Mouse (Mus musculus) liver, embryonic 11.5 days (tissue): Measurements from ENCODE around the gene Foxa2. TPM values are rescaled to one million over a fixed set of nuclear protein-coding genes. Genes with fewer than 3 reads are reported as not detected.

Experiments used
- ATAC-seq: fragments of 200-750 bp; cut with Nextera tagmentation; replicated peaks from 2 replicates; pipeline ENCODE4 v1.8.0; 2017; ENCODE audit warnings: moderate number of reproducible peaks, mild to moderate bottlenecking, moderate TSS enrichment, moderate library complexity; ENCODE audit not compliant: low FRiP score
- DNase-seq: peaks from one replicate; pipeline ENCODE4 v3.0.0-alpha.2; 2017; ENCODE audit warnings: low spot score
- H3K27ac ChIP-seq: fragments of 300-500 bp; sonication (generic); 2 replicates; pipeline ENCODE4 v1.5.1; 2014; ENCODE audit warnings: mild to moderate bottlenecking, low read depth, low read length, control low read depth
- H3K27me3 ChIP-seq: fragments of 300-500 bp; sonication (generic); replicated peaks from 2 replicates; pipeline ENCODE4 v1.6.1; 2014; ENCODE audit warnings: low read length, mixed read lengths; ENCODE audit not compliant: control insufficient read depth, insufficient read depth
- H3K36me3 ChIP-seq: fragments of 300-500 bp; sonication (generic); 2 replicates; pipeline ENCODE4 v1.6.1; 2014; ENCODE audit warnings: mild to moderate bottlenecking, low read length, moderate library complexity, mixed read lengths; ENCODE audit not compliant: control insufficient read depth, insufficient read depth
- H3K4me1 ChIP-seq: fragments of 300-500 bp; sonication (generic); replicated peaks from 2 replicates; pipeline ENCODE4 v1.6.1; 2014; ENCODE audit warnings: low read length, mixed read lengths; ENCODE audit not compliant: control insufficient read depth, insufficient read depth
- H3K4me2 ChIP-seq: fragments of 300-500 bp; sonication (generic); 2 replicates; pipeline ENCODE4 v1.6.1; 2014; ENCODE audit warnings: mild to moderate bottlenecking, control low read depth, moderate library complexity
- H3K4me3 ChIP-seq: fragments of 300-500 bp; sonication (generic); 2 replicates; pipeline ENCODE4 v1.5.1; 2014; ENCODE audit warnings: low read depth, low read length, control low read depth
- H3K9ac ChIP-seq: fragments of 300-500 bp; sonication (generic); 2 replicates; pipeline ENCODE4 v1.6.1; 2014; ENCODE audit warnings: low read depth, low read length, control low read depth
- H3K9me3 ChIP-seq: fragments of 300-500 bp; sonication (generic); 2 replicates; pipeline ENCODE4 v1.6.1; 2016; ENCODE audit warnings: low read length, inconsistent platforms, mixed read lengths; ENCODE audit not compliant: control insufficient read depth
- WGBS: fragments of 180-500 bp; shearing (Covaris S2); extraction: QIAGEN DNeasy Blood & Tissue Kit; methylation state at CpG from one replicate; pipeline ENCODE4 v1.1.7; 2014; 5-methylcytosine and 5-hydroxymethylcytosine counted together
- microRNA-seq: library from miRNA; unstranded; fragments of <30 nt; microRNA quantifications from one replicate; pipeline ENCODE4, GENCODE M21; 2017; ENCODE audit warnings: borderline number of aligned reads
- polyA plus RNA-seq: library from polyadenylated mRNA; unstranded; fragments of >200 nt; fragmentation: Nextera tagmentation; extraction: Ambion mirVana; gene quantifications from 2 replicates; pipeline ENCODE4 v1.2.1, GENCODE M21; 2014

Foxa2 gene
- polyA plus RNA-seq, 1 experiment from 2014 or later = 8.8 TPM

DNA sequence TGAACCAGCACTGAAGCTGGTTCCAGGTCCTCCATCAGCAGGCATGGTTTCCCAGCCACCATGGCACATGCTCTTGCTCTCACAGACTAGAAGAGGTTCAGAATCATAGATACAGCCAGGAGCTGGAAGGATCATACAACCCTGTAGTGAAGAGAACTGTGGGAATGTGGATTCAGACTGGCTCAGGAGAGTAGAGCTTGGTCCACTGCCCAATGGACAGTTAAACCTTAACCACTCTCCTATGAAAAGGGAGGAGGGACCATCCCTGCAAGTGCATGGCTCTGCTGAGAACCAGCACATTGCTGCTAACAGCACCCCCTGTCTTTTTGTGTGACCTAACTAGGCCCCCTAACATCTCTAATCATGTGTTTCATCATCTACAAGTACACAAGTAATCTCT is 50.0 kb downstream of the Foxa2 start:
- H3K9me3 ChIP-seq = no peaks in the 10 kb centered on the region
- ATAC-seq = no peak

DNA sequence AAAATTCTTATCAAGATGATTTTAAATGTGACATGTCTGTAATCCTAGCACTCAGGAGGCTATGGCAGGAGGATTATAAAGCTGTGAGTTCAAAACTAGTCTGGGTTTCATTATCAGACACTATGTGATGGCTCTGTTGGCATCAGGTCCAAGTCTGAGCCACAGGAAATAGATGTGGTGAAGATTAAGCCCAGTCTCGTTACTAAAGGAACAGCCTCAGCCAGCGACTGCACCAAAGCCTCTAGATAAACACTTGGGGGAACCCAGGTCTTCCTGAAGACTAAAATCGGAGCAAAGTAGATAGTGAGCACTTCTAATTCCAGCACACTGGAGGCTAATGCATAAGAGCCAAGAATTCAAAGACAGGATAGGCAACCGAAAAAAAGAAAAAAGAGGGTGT is 52.9 kb downstream of the Foxa2 start:
- Histone ChIP-seq H3K4me1 (no peaks in the 10 kb centered on the region), H3K27ac (no peak overlapping the region), H3K4me3 (no peak overlapping the region), H3K9ac (no peak overlapping the region), H3K4me2 (no peak overlapping the region), H3K27me3 (no peaks in the 10 kb centered on the region), H3K9me3 (no peaks in the 10 kb centered on the region), H3K36me3 (no peaks in the 10 kb centered on the region)
- DNase-seq = no peak
- no peak for ATAC-seq
- 33% methylated on average over 4 of the region's 4 CpGs for whole genome bisulfite sequencing

More for the DNA sequence above, 50.0 kb downstream of the Foxa2 start:
- Histone ChIP-seq H3K4me2 (no peak overlapping the region), H3K27me3 (no peaks in the 10 kb centered on the region), H3K36me3 (no peaks in the 10 kb centered on the region), H3K27ac (no peak overlapping the region), H3K4me1 (no peaks in the 10 kb centered on the region), H3K9ac (no peak overlapping the region), H3K4me3 (no peak overlapping the region)
- no peak for DNase-seq

DNA sequence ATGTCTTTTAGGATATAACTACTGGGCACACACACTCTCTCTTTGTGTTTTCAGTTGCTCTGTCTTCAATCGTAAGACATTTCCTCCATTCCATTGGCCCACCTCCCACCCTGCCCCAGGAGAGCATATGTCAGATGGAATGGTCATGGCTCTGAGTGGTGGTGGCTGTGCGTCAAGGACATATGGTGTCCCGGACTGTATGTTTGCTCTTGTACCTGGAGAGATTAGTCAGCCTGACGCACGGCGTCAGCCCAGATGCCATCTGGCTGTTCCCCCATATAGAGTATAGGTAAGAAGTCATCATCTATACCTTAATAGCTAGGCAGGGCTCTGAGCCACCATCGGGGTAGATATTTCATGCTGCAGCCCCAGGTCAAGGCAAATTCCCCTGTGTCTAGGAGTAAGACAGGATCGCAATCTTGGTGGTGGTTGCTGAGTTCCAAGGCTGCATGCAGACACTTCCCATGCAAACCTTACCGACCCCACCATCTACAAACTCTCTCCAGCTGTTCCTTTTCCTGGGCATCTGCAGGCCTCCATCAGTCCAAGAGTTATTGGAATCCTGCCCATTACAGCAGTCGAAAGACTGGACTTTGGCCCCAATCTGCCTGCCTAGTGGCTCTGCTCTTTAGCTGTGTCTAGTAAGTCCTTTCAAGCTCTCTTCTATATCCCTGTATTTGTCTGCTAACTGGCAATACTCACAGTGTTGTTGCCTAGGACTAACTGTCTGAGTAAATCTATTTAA is 53.7 kb downstream of the Foxa2 start:
- Histone ChIP-seq H3K9ac (no peak overlapping the region), H3K36me3 (no peaks in the 10 kb centered on the region), H3K4me2 (no peak overlapping the region), H3K27ac (no peak overlapping the region), H3K9me3 (no peaks in the 10 kb centered on the region), H3K4me3 (no peak overlapping the region), H3K27me3 (no peaks in the 10 kb centered on the region), H3K4me1 (no peaks in the 10 kb centered on the region)
- no peak for DNase-seq
- 78% methylated on average over 10 of the region's 10 CpGs for WGBS
- peak; percentile 54; the same call in 1 of the 2 replicates for ATAC-seq

Small RNAs within 50 kb of the gene (microRNA-seq; reads per million reads assigned to microRNA genes)
- gene Gm27420 = not detected
